Mouse (Mus musculus): ENCODE results near the gene Phox2b.

- no peak for TF ChIP-seq CHD2 (IDR thresholded peaks at IDR 0.05; ENCODE audit: low read length)
- TF ChIP-seq E2F4 (IDR thresholded peaks at IDR 0.05; ENCODE audit: insufficient replicate concordance, low read depth, low read length): no peak
- TF ChIP-seq CTCF (conservative IDR thresholded peaks at IDR 0.05 in 1 of 2, IDR thresholded peaks at IDR 0.05 in 1 of 2; ENCODE audit: low read depth in 2 of 2, low read length in 2 of 2): no peak
- TF ChIP-seq USF1 (IDR thresholded peaks at IDR 0.05; ENCODE audit: low read depth, low read length): no peak
- TF ChIP-seq POLR2A (IDR thresholded peaks at IDR 0.05; ENCODE audit: low read depth, low read length): no peak
- TF ChIP-seq ZC3H11A (IDR thresholded peaks at IDR 0.05; ENCODE audit: low read depth, low read length): no peak
- no peak for TF ChIP-seq ZNF384 (IDR thresholded peaks at IDR 0.05; ENCODE audit: low read depth, low read length)
These were observed 5.1 kb downstream of the Phox2b start for GRCm38 (mm10) chr5:67093991-67094390.

Measured in CH12.LX (cell line).